Mouse (Mus musculus): ENCODE measurements around the gene Olfr770. TPM values are rescaled to one million over a fixed set of nuclear protein-coding genes. Genes with fewer than 3 reads are reported as not detected.
"Not testable (repeated sequence)": the region's sequence is repeated elsewhere in the genome, so short reads cannot be mapped to it uniquely, and the experiment has no call there.

The Olfr770 gene
- not detected in 2 replicates for polyA plus RNA-seq (2014; fragmentation: Nextera tagmentation; extraction: Ambion mirVana)

GRCm38 (mm10) chr10:129138898-129139297 is at the start of gene Olfr770:
Olfr770 (minus strand) TSS chr10:129138998.
- H3K36me3 ChIP-seq (ENCODE audit: control insufficient read depth, insufficient read depth, low read length) = no peaks in the 10 kb centered on the region
- ATAC-seq (ENCODE audit: insufficient number of reproducible peaks, low FRiP score, low TSS enrichment, low read depth) (no peak), DNase-seq (ENCODE audit: low spot score) (no peak)
- H3K27me3 ChIP-seq (ENCODE audit: control insufficient read depth, insufficient read depth, low read length) = no peaks in the 10 kb centered on the region
- WGBS = 83% methylated on average over 2 of the region's 2 CpGs
- H3K4me1 ChIP-seq (ENCODE audit: control insufficient read depth, insufficient read depth, low read length) = no peaks in the 10 kb centered on the region
- H3K9ac ChIP-seq (ENCODE audit: low read length) = no peak within 1 kb of the TSS
- no peak within 1 kb of the TSS for H3K27ac ChIP-seq (replicated peaks; ENCODE audit: low read depth, low read length)
- no peak within 1 kb of the TSS for H3K4me2 ChIP-seq (ENCODE audit: low read depth, severe bottlenecking)
- H3K4me3 ChIP-seq (ENCODE audit: low read depth, low read length) = no peak within 1 kb of the TSS
- H3K9me3 ChIP-seq (ENCODE audit: control insufficient read depth, low read length) = no peaks in the 10 kb centered on the region

- not testable (repeated sequence) for H3K27me3 ChIP-seq (ENCODE audit: control insufficient read depth, insufficient read depth, low read length); H3K36me3 ChIP-seq (ENCODE audit: control insufficient read depth, insufficient read depth, low read length); ATAC-seq (ENCODE audit: insufficient number of reproducible peaks, low FRiP score, low TSS enrichment, low read depth); DNase-seq (ENCODE audit: low spot score); H3K27ac ChIP-seq (replicated peaks; ENCODE audit: low read depth, low read length); H3K4me3 ChIP-seq (ENCODE audit: low read depth, low read length); H3K9ac ChIP-seq (ENCODE audit: low read length); H3K9me3 ChIP-seq (ENCODE audit: control insufficient read depth, low read length); H3K4me2 ChIP-seq (ENCODE audit: low read depth, severe bottlenecking); H3K4me1 ChIP-seq (ENCODE audit: control insufficient read depth, insufficient read depth, low read length)
Observed at GRCm38 (mm10) chr10:129187319-129187718, 48.5 kb upstream of the Olfr770 start, which contains the start of gene Olfr773. Olfr773 (minus strand) TSS chr10:129187419.

- H3K27me3 ChIP-seq (ENCODE audit: control insufficient read depth, insufficient read depth, low read length); H3K36me3 ChIP-seq (ENCODE audit: control insufficient read depth, insufficient read depth, low read length); H3K9me3 ChIP-seq (ENCODE audit: control insufficient read depth, low read length); H3K9ac ChIP-seq (ENCODE audit: low read length); DNase-seq (ENCODE audit: low spot score); H3K4me2 ChIP-seq (ENCODE audit: low read depth, severe bottlenecking); H3K27ac ChIP-seq (replicated peaks; ENCODE audit: low read depth, low read length); H3K4me1 ChIP-seq (ENCODE audit: control insufficient read depth, insufficient read depth, low read length); H3K4me3 ChIP-seq (ENCODE audit: low read depth, low read length); ATAC-seq (ENCODE audit: insufficient number of reproducible peaks, low FRiP score, low TSS enrichment, low read depth): not testable (repeated sequence)
- 74% methylated on average over 3 of the region's 4 CpGs for WGBS
Observed at GRCm38 (mm10) chr10:129177821-129178220, 39.0 kb upstream of the Olfr770 start, which contains the start of gene Olfr772. Olfr772 (minus strand) TSS chr10:129177921.

- Histone ChIP-seq H3K4me2 (ENCODE audit: low read depth, severe bottlenecking) (no peak within 1 kb of the TSS), H3K27ac (replicated peaks; ENCODE audit: low read depth, low read length) (no peak within 1 kb of the TSS), H3K36me3 (ENCODE audit: control insufficient read depth, insufficient read depth, low read length) (no peaks in the 10 kb centered on the region), H3K4me1 (ENCODE audit: control insufficient read depth, insufficient read depth, low read length) (no peaks in the 10 kb centered on the region), H3K4me3 (ENCODE audit: low read depth, low read length) (no peak within 1 kb of the TSS), H3K9me3 (ENCODE audit: control insufficient read depth, low read length) (no peaks in the 10 kb centered on the region), H3K9ac (ENCODE audit: low read length) (no peak within 1 kb of the TSS), H3K27me3 (ENCODE audit: control insufficient read depth, insufficient read depth, low read length) (no peaks in the 10 kb centered on the region)
- ATAC-seq (ENCODE audit: insufficient number of reproducible peaks, low FRiP score, low TSS enrichment, low read depth) = no peak
- no peak for DNase-seq (ENCODE audit: low spot score)
- 93% methylated on average over 1 of the region's 1 CpGs for WGBS
Observed at GRCm38 (mm10) chr10:129164651-129165050, 25.9 kb upstream of the Olfr770 start, which contains the start of gene Olfr771. Olfr771 (minus strand) TSS chr10:129164751.

- H3K27me3 ChIP-seq (ENCODE audit: control insufficient read depth, insufficient read depth, low read length) = no peaks in the 10 kb centered on the region
- no peak within 1 kb of the TSS for H3K27ac ChIP-seq (replicated peaks; ENCODE audit: low read depth, low read length)
- WGBS = 80% methylated on average over 2 of the region's 2 CpGs
- no peaks in the 10 kb centered on the region for H3K36me3 ChIP-seq (ENCODE audit: control insufficient read depth, insufficient read depth, low read length)
- DNase-seq (ENCODE audit: low spot score) (no peak), ATAC-seq (ENCODE audit: insufficient number of reproducible peaks, low FRiP score, low TSS enrichment, low read depth) (no peak)
- H3K4me3 ChIP-seq (ENCODE audit: low read depth, low read length) = no peak within 1 kb of the TSS
- H3K4me1 ChIP-seq (ENCODE audit: control insufficient read depth, insufficient read depth, low read length) = no peaks in the 10 kb centered on the region
- H3K4me2 ChIP-seq (ENCODE audit: low read depth, severe bottlenecking) = no peak within 1 kb of the TSS
- no peaks in the 10 kb centered on the region for H3K9me3 ChIP-seq (ENCODE audit: control insufficient read depth, low read length)
- no peak within 1 kb of the TSS for H3K9ac ChIP-seq (ENCODE audit: low read length)
Observed at GRCm38 (mm10) chr10:129117761-129118160, 21.0 kb downstream of the Olfr770 start, which contains the start of gene Olfr769. Olfr769 (minus strand) TSS chr10:129117861.

GRCm38 (mm10) chr10:129115146-129115545 is 23.7 kb downstream of the Olfr770 start:
- no peak for ATAC-seq (ENCODE audit: insufficient number of reproducible peaks, low FRiP score, low TSS enrichment, low read depth)
- no peaks in the 10 kb centered on the region for H3K4me1 ChIP-seq (ENCODE audit: control insufficient read depth, insufficient read depth, low read length)
- H3K4me3 ChIP-seq (ENCODE audit: low read depth, low read length) = no peak overlapping the region
- no peaks in the 10 kb centered on the region for H3K36me3 ChIP-seq (ENCODE audit: control insufficient read depth, insufficient read depth, low read length)
- H3K9me3 ChIP-seq (ENCODE audit: control insufficient read depth, low read length) = no peaks in the 10 kb centered on the region
- no peaks in the 10 kb centered on the region for H3K27me3 ChIP-seq (ENCODE audit: control insufficient read depth, insufficient read depth, low read length)
- no peak overlapping the region for H3K27ac ChIP-seq (replicated peaks; ENCODE audit: low read depth, low read length)
- 91% methylated on average over 3 of the region's 3 CpGs for WGBS
- no peak overlapping the region for H3K9ac ChIP-seq (ENCODE audit: low read length)
- no peak for DNase-seq (ENCODE audit: low spot score)
- H3K4me2 ChIP-seq (ENCODE audit: low read depth, severe bottlenecking) = no peak overlapping the region

- Histone ChIP-seq H3K9ac (ENCODE audit: low read length) (no peak overlapping the region), H3K27ac (replicated peaks; ENCODE audit: low read depth, low read length) (no peak overlapping the region), H3K4me2 (ENCODE audit: low read depth, severe bottlenecking) (no peak overlapping the region), H3K9me3 (ENCODE audit: control insufficient read depth, low read length) (no peaks in the 10 kb centered on the region), H3K27me3 (ENCODE audit: control insufficient read depth, insufficient read depth, low read length) (no peaks in the 10 kb centered on the region), H3K36me3 (ENCODE audit: control insufficient read depth, insufficient read depth, low read length) (no peaks in the 10 kb centered on the region), H3K4me3 (ENCODE audit: low read depth, low read length) (no peak overlapping the region), H3K4me1 (ENCODE audit: control insufficient read depth, insufficient read depth, low read length) (no peaks in the 10 kb centered on the region)
- 54% methylated on average over 3 of the region's 3 CpGs for WGBS
- DNase-seq (ENCODE audit: low spot score) = no peak
- ATAC-seq (ENCODE audit: insufficient number of reproducible peaks, low FRiP score, low TSS enrichment, low read depth) = no peak
Observed at GRCm38 (mm10) chr10:129101231-129101630, 37.6 kb downstream of the Olfr770 start.

- no peaks in the 10 kb centered on the region for H3K9me3 ChIP-seq (ENCODE audit: control insufficient read depth, low read length)
- H3K27ac ChIP-seq (replicated peaks; ENCODE audit: low read depth, low read length) = no peak within 1 kb of the TSS
- 83% methylated on average over 1 of the region's 1 CpGs for WGBS
- ATAC-seq (ENCODE audit: insufficient number of reproducible peaks, low FRiP score, low TSS enrichment, low read depth) = no peak
- no peaks in the 10 kb centered on the region for H3K27me3 ChIP-seq (ENCODE audit: control insufficient read depth, insufficient read depth, low read length)
- H3K36me3 ChIP-seq (ENCODE audit: control insufficient read depth, insufficient read depth, low read length) = no peaks in the 10 kb centered on the region
- no peaks in the 10 kb centered on the region for H3K4me1 ChIP-seq (ENCODE audit: control insufficient read depth, insufficient read depth, low read length)
- no peak within 1 kb of the TSS for H3K4me2 ChIP-seq (ENCODE audit: low read depth, severe bottlenecking)
- no peak within 1 kb of the TSS for H3K9ac ChIP-seq (ENCODE audit: low read length)
- DNase-seq (ENCODE audit: low spot score) = no peak
- H3K4me3 ChIP-seq (ENCODE audit: low read depth, low read length) = no peak within 1 kb of the TSS
Observed at GRCm38 (mm10) chr10:129099275-129099674, 39.5 kb downstream of the Olfr770 start, which contains the start of gene Olfr768. Olfr768 (minus strand) TSS chr10:129099375.

- H3K4me3 ChIP-seq (ENCODE audit: low read depth, low read length); H3K36me3 ChIP-seq (ENCODE audit: control insufficient read depth, insufficient read depth, low read length); H3K27ac ChIP-seq (replicated peaks; ENCODE audit: low read depth, low read length); H3K4me1 ChIP-seq (ENCODE audit: control insufficient read depth, insufficient read depth, low read length); H3K4me2 ChIP-seq (ENCODE audit: low read depth, severe bottlenecking); H3K9ac ChIP-seq (ENCODE audit: low read length); DNase-seq (ENCODE audit: low spot score); H3K9me3 ChIP-seq (ENCODE audit: control insufficient read depth, low read length); H3K27me3 ChIP-seq (ENCODE audit: control insufficient read depth, insufficient read depth, low read length); ATAC-seq (ENCODE audit: insufficient number of reproducible peaks, low FRiP score, low TSS enrichment, low read depth): not testable (repeated sequence)
Observed at GRCm38 (mm10) chr10:129082810-129083209, 56.0 kb downstream of the Olfr770 start, which contains the start of gene Olfr767. Olfr767 (minus strand) TSS chr10:129082910.

Data from limb, embryonic 11.5 days (tissue).